Mouse (Mus musculus): ENCODE results near the gene Tgfb3.

- TF ChIP-seq CTCF (IDR thresholded peaks at IDR 0.05; ENCODE audit: extremely low read depth, insufficient read length, insufficient replicate concordance, low read depth, low read length) (no peak), POLR2A (IDR thresholded peaks at IDR 0.05; ENCODE audit: low read depth, low read length) (no peak)
Observed at GRCm38 (mm10) chr12:86023081-86023871, 55.6 kb downstream of the Tgfb3 start.

Data from small intestine, adult 2 months (tissue).